Mouse (Mus musculus) G1E (cell line): ENCODE data around the gene Hmbs.

Source experiments
- CTCF ChIP-seq: IDR thresholded peaks from 2 replicates; pipeline ENCODE4 v1.5.1; 2012; ENCODE audit warnings: low read depth, low read length, inconsistent platforms, mixed read lengths
- GATA1 ChIP-seq: IDR thresholded peaks from 2 replicates; pipeline ENCODE4 v1.6.1; 2012; ENCODE audit warnings: borderline replicate concordance, low read length, inconsistent platforms, mixed read lengths
- POLR2AphosphoS5 ChIP-seq: IDR thresholded peaks from 2 replicates; pipeline ENCODE4 v1.6.1; 2012; ENCODE audit warnings: low read depth, low read length, inconsistent platforms; ENCODE audit not compliant: insufficient replicate concordance
- TAL1 ChIP-seq: conservative IDR thresholded peaks from 2 replicates; pipeline ENCODE4 v1.6.1; 2012; ENCODE audit warnings: low read depth, low read length, inconsistent platforms, mixed read lengths

- TF ChIP-seq CTCF (no peak), GATA1 (no peak), POLR2AphosphoS5 (no peak), TAL1 (no peak)
Measured at GRCm38 (mm10) chr9:44338574-44338973, 5.5 kb downstream of the Hmbs start.
